Mouse (Mus musculus) hindbrain, embryonic 11.5 days (tissue): ENCODE measurements around the gene H2-D1. TPM values are rescaled to one million over a fixed set of nuclear protein-coding genes. Genes with fewer than 3 reads are reported as not detected.

ENCODE experiments used
- ATAC-seq: fragments of 200-750 bp; cut with Nextera tagmentation; 2 replicates; pipeline ENCODE4 v1.8.0; 2017; ENCODE audit warnings: mild to moderate bottlenecking, moderate TSS enrichment, moderate library complexity; ENCODE audit not compliant: low FRiP score
- DNase-seq: peaks from one replicate; pipeline ENCODE4 v3.0.0-alpha.2; 2015; ENCODE audit warnings: low spot score
- H3K27ac ChIP-seq: fragments of 300-500 bp; sonication (generic); 2 replicates; pipeline ENCODE4 v1.5.1; 2014; ENCODE audit warnings: mild to moderate bottlenecking, low read depth, low read length
- H3K27me3 ChIP-seq: fragments of 300-500 bp; sonication (generic); 2 replicates; pipeline ENCODE4 v1.6.1; 2014; ENCODE audit warnings: mild to moderate bottlenecking, low read length, moderate library complexity, mixed read lengths; ENCODE audit not compliant: control insufficient read depth, insufficient read depth
- H3K36me3 ChIP-seq: fragments of 300-500 bp; sonication (generic); 2 replicates; pipeline ENCODE4 v1.6.1; 2014; ENCODE audit warnings: mild to moderate bottlenecking, low read length, moderate library complexity, mixed read lengths; ENCODE audit not compliant: control insufficient read depth, insufficient read depth
- H3K4me1 ChIP-seq: fragments of 300-500 bp; sonication (generic); replicated peaks from 2 replicates; pipeline ENCODE4 v1.6.1; 2014; ENCODE audit warnings: low read length, mixed read lengths; ENCODE audit not compliant: control insufficient read depth, insufficient read depth
- H3K4me2 ChIP-seq: fragments of 300-500 bp; sonication (generic); replicated peaks from 2 replicates; pipeline ENCODE4 v1.6.1; 2014; ENCODE audit warnings: mild to moderate bottlenecking, low read depth, low read length
- H3K4me3 ChIP-seq: fragments of 300-500 bp; sonication (generic); 2 replicates; pipeline ENCODE4 v1.5.1; 2014; ENCODE audit warnings: low read depth, low read length
- H3K9ac ChIP-seq: fragments of 300-500 bp; sonication (generic); 2 replicates; pipeline ENCODE4 v1.6.1; 2014; ENCODE audit warnings: low read depth, low read length
- H3K9me3 ChIP-seq: fragments of 300-500 bp; sonication (generic); 2 replicates; pipeline ENCODE4 v1.6.1; 2016; ENCODE audit warnings: low read length; ENCODE audit not compliant: control insufficient read depth
- WGBS: fragments of 180-500 bp; shearing (Covaris S2); extraction: QIAGEN DNeasy Blood & Tissue Kit; methylation state at CpG from one replicate; pipeline ENCODE4 v1.1.7; 2014; 5-methylcytosine and 5-hydroxymethylcytosine counted together
- polyA plus RNA-seq: library from polyadenylated mRNA; unstranded; fragments of >200 nt; fragmentation: Nextera tagmentation; extraction: Ambion mirVana; gene quantifications from 2 replicates; pipeline ENCODE4 v1.2.1, GENCODE M21; 2014

The H2-D1 gene
- polyA plus RNA-seq, 1 experiment from 2014 or later, result 43.2 TPM

DNA sequence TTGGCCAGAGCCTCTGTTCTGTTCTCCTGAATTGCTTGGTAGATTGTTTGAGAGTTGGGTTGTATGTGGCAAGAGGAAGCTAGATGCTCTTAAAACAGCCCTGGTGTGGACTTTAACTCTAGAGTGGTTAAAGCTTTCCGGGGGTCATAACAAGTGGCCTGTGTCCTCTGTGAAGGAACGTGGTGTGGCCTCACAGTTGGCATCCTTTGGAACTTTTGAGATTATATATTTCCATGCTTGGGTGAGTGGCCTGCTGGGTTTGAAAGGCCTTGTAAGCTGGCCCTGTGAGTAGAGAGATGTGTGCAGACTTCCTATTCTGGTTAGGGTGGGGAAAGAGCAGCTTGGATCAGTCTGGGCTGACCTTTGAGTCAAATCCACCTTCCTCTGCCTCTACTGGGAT, 17.5 kb upstream of the H2-D1 start:
- Histone ChIP-seq H3K36me3 (peaks cover 50% of the 10 kb centered on the region), H3K4me1 (peaks cover 24% of the 10 kb centered on the region), H3K4me2 (0 out of 2 replicates have a peak overlapping the region, but pooled peaks have one; percentile 71), H3K9ac (no peak overlapping the region), H3K27ac (no peak overlapping the region), H3K4me3 (no peak overlapping the region), H3K27me3 (no peaks in the 10 kb centered on the region), H3K9me3 (no peaks in the 10 kb centered on the region)
- ATAC-seq (no peak), DNase-seq (no peak)
- 94% methylated on average over 2 of the region's 2 CpGs for WGBS

GRCm38 (mm10) chr17:35245731-35246623, 16.6 kb upstream of the H2-D1 start:
- no peak overlapping the region for H3K27ac ChIP-seq
- DNase-seq (no peak), ATAC-seq (no peak)
- H3K4me1 ChIP-seq, result peaks cover 21% of the 10 kb centered on the region
- no peaks in the 10 kb centered on the region for H3K27me3 ChIP-seq
- H3K4me3 ChIP-seq, result peak overlapping the region; percentile 6; the same call in 1 of the 2 replicates
- 87% methylated on average over 15 of the region's 15 CpGs for WGBS
- no peaks in the 10 kb centered on the region for H3K9me3 ChIP-seq
- peaks cover 59% of the 10 kb centered on the region for H3K36me3 ChIP-seq
- no peak overlapping the region for H3K4me2 ChIP-seq
- no peak overlapping the region for H3K9ac ChIP-seq

DNA sequence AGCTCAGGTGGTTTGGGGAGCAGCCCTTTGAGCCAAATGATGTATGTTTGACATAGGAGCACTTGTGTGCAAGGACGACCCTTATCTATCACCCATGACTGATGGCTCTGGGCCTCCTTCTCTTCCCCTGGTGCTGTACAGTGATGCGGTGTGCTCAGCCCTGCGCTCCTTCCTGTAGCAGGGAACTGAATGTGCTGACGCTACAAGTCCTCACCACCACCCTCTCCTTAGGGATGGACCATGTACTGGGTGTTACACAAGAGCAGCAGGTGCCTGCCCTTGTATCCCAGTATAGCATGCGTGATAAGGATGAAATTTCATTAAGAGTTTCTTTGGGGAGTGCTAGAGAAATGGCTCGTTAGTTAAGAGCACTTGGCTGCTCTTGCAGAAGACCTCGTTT, 15.4 kb upstream of the H2-D1 start:
- H3K9ac ChIP-seq, result no peak overlapping the region
- no peaks in the 10 kb centered on the region for H3K9me3 ChIP-seq
- no peaks in the 10 kb centered on the region for H3K27me3 ChIP-seq
- ATAC-seq, result no peak
- peaks cover 21% of the 10 kb centered on the region for H3K4me1 ChIP-seq
- H3K4me2 ChIP-seq, result no peak overlapping the region
- no peak for DNase-seq
- H3K27ac ChIP-seq, result no peak overlapping the region
- 89% methylated on average over 7 of the region's 7 CpGs for WGBS
- no peak overlapping the region for H3K4me3 ChIP-seq
- H3K36me3 ChIP-seq, result peaks cover 66% of the 10 kb centered on the region

- ATAC-seq (no peak), DNase-seq (no peak)
- H3K9ac ChIP-seq, result no peak overlapping the region
- no peak overlapping the region for H3K4me2 ChIP-seq
- peaks cover 14% of the 10 kb centered on the region for H3K4me1 ChIP-seq
- H3K36me3 ChIP-seq, result peaks cover 70% of the 10 kb centered on the region
- H3K9me3 ChIP-seq, result no peaks in the 10 kb centered on the region
- H3K27me3 ChIP-seq, result no peaks in the 10 kb centered on the region
- WGBS, result 90% methylated on average over 14 of the region's 14 CpGs
- H3K27ac ChIP-seq, result no peak overlapping the region
- no peak overlapping the region for H3K4me3 ChIP-seq
Measured at GRCm38 (mm10) chr17:35248986-35249385, 13.5 kb upstream of the H2-D1 start.

DNA sequence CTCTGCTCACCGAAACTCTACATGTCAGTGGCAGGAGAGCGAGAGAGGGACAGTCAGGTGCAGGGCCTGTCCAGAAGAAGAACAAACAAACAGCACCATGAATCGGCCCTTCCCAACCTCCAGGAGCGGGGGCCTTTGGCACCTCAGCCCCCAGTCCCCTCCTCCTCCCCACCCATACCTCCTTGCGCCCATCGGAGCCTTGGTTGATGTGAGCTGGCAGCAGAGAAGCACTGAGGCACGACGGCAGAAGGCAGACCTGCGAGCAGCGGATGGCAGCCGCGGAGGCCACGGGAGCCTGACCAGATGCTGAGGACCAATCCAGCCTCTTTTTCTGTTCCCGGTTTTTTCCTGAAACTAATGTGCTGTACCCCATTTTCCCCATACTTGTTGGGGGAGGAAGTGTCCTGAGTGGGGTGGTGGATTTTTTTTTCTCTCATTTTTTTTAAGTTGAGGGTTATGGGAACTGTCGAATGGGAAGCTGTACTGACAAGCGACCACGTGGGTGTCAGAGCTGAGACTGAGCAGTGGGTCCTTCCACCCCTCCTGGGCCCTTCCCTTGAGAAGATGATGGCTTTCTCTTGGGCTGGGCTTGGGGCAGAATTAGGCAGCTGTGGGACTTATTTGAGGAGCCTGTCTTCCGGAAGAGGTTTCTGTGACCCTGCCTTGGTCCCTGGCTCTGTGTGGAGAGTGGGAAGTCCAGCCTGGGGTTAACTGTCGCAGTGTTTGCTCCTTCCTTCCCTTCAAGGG, 12.9 kb upstream of the H2-D1 start:
- H3K9ac ChIP-seq, result no peak overlapping the region
- ATAC-seq, result no peak
- DNase-seq, result no peak
- no peaks in the 10 kb centered on the region for H3K27me3 ChIP-seq
- no peak overlapping the region for H3K27ac ChIP-seq
- 88% methylated on average over 19 of the region's 19 CpGs for WGBS
- no peak overlapping the region for H3K4me2 ChIP-seq
- no peak overlapping the region for H3K4me3 ChIP-seq
- H3K4me1 ChIP-seq, result peaks cover 10% of the 10 kb centered on the region; the same call in 1 of the 2 replicates
- no peaks in the 10 kb centered on the region for H3K9me3 ChIP-seq
- peaks cover 63% of the 10 kb centered on the region for H3K36me3 ChIP-seq

DNA sequence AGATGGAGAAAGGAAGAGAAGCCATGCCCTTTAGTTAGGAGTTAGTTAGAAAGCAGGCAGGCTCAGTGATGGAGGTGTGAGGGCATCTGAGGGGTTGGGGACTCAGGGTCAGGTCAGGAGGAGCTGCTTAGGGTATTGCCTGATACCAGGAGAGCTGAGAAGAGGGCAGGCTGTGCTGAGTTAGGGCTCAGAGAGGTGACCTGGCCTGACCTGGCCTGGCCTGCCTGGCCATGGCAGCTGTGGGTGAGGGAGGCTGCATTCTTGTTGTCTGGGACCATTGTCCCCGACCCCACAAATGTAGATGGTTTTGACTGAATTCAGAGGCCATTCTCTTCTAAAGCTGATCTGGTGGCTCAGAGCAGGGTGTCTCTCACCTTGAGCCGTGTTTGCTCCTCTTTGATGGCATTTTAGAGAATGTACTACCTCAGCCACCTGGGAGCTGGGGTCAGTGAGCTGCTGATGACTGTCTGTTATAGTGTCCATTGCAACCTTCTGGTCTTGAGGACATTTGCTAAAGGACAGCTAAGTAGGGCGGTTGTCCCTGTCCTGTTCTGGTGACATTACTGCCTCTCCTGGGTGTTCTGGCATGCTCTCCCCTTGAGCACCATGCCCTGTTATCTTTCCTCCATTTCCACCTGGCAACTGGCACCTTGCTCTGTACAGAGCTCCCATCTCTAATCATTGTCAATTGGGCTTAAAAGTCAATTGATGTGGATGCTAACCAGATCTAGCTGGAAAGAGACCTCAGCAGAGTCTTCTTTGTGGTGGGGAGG, 12.0 kb upstream of the H2-D1 start:
- no peak for ATAC-seq
- Histone ChIP-seq H3K27me3 (no peaks in the 10 kb centered on the region), H3K36me3 (peaks cover 56% of the 10 kb centered on the region), H3K9ac (no peak overlapping the region), H3K9me3 (no peaks in the 10 kb centered on the region), H3K4me1 (peaks cover 5% of the 10 kb centered on the region; the same call in 1 of the 2 replicates), H3K27ac (no peak overlapping the region), H3K4me2 (no peak overlapping the region), H3K4me3 (no peak overlapping the region)
- WGBS, result 93% methylated on average over 3 of the region's 3 CpGs
- DNase-seq, result no peak

DNA sequence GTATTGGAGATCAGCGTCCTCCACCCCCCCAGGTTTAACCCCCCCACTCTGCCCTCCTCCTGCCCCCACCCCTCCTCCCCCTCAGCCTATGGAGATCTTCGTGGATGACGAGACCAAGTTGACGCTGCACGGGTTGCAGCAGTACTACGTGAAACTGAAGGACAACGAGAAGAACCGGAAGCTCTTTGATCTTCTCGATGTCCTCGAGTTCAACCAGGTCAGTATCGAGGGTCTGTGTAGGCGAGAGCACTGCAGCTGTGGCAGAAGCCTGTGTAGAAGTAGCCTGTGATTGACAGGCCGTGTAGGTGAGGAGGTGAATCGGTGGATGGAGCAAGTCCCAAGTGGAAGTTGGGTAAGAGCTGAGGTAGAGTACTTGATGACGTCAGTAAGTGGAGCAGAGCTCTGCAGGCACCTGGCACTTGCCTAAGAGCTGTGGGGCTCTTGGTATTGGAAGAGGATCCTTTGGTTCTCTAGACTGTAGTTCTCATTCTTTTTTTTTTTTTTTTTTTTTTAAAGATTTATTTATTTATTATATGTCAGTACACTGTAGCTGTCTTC, 11.3 kb upstream of the H2-D1 start:
- H3K4me1 ChIP-seq, result 0 out of 2 replicates have a peak, but pooled peaks cover 2% of the 10 kb centered on the region
- DNase-seq, result no peak
- H3K4me2 ChIP-seq, result no peak overlapping the region
- H3K4me3 ChIP-seq, result no peak overlapping the region
- H3K9ac ChIP-seq, result no peak overlapping the region
- peaks cover 51% of the 10 kb centered on the region for H3K36me3 ChIP-seq
- no peak for ATAC-seq
- no peaks in the 10 kb centered on the region for H3K27me3 ChIP-seq
- WGBS, result 89% methylated on average over 15 of the region's 15 CpGs
- H3K27ac ChIP-seq, result no peak overlapping the region
- H3K9me3 ChIP-seq, result no peaks in the 10 kb centered on the region

DNA sequence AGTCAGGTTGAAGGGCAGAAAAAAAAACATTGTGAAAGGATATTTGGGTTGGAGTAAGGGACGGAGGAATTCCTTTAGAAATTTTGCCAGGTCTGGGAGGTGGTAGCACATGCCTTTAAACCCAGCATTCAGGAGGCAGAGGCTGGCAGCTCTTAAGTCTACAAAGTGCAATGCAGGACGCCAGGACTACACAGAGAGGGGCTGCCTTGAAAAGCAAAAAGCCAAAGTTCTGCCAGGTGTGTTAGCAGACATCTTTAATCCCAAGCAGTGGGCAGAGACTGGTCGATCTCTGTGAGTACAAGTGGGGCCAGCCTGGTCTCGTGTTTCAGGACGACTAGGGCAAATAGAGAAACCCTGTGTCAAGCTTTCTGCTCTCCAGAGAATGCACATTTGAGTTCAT, 10.5 kb upstream of the H2-D1 start:
- no peak for DNase-seq
- Histone ChIP-seq H3K9me3 (no peaks in the 10 kb centered on the region), H3K4me1 (no peaks in the 10 kb centered on the region), H3K36me3 (peaks cover 44% of the 10 kb centered on the region), H3K4me2 (no peak overlapping the region), H3K4me3 (no peak overlapping the region), H3K27ac (no peak overlapping the region), H3K9ac (no peak overlapping the region), H3K27me3 (no peaks in the 10 kb centered on the region)
- no peak for ATAC-seq
- WGBS, result 84% methylated on average over 5 of the region's 5 CpGs
